Mouse (Mus musculus) kidney, postnatal 4 days (tissue): Measurements from ENCODE around the gene Dnm1.

Experiments used
- DNase-seq, 2 experiments: peaks; one replicate each; pipeline ENCODE4 v3.0.0; 2021; ENCODE audit warnings: mixed read lengths in 2 of 2

Dnm1 gene

DNA sequence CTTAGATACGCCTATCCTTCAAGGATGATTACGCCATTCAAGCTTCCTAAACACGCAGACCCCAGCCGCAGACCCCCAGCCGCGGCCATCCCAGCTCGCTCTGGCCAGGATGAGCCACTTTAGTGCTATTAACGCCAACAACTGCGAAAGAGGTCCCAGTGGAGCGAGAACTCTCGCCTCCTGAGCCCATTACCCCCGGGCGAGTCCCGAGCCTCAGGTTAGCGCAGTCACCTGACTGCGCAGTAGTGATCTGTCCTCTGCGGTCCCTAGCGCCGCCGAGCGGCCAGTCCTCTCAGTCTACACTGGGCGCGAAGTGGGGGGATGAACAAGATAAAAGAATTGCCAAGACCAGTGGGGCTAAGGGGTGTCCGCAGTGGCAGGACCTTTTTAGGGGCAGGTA is 8.3 kb upstream of the Dnm1 start:
- DNase-seq, result peak; percentile 80 to 87

- DNase-seq, result peak; percentile 78 to 86
Observed at GRCm38 (mm10) chr2:32360741-32361140, 7.6 kb upstream of the Dnm1 start.

DNA sequence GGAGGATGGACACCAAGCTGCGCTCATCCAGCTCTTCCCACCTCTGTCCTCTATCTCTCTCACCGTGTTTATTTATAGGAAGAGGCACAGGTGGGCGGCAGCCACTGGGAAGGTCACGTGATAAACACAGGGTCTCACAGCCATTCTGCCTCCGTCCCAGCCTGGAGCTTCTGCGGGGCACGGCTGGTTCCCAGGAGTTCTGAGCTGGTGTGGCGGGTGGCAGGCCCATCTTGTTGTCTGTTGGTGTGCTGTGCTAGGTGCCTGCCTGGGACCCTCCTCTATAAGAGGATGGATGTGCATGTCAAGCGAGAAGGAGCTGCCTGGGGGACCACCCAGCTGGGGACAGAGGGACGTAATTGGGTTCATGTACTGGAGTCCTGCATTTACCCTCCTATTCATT is 5.2 kb upstream of the Dnm1 start:
- DNase-seq, result no peak

GRCm38 (mm10) chr2:32357710-32358109 is 4.6 kb upstream of the Dnm1 start:
- no peak for DNase-seq

DNA sequence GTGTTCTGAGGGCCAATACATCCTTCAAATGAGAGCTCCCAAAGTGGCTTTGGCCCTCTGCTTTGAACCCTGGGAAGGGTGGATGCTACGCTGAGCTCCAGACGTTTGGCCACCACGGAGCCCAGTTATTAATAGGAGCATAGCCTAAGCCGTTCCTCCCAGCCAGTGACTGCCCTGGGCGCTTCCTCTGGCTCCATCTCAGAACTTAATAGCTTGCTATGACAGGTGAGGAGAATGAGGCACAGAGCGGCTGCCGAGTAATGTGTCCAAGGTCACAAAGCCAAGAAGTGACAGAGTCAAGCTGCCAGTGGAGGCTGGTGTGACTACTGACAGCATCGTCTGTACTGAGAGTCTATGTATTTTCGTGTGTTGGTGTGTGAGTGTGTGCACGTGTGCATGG is 3.1 kb upstream of the Dnm1 start:
- DNase-seq, result no peak

DNA sequence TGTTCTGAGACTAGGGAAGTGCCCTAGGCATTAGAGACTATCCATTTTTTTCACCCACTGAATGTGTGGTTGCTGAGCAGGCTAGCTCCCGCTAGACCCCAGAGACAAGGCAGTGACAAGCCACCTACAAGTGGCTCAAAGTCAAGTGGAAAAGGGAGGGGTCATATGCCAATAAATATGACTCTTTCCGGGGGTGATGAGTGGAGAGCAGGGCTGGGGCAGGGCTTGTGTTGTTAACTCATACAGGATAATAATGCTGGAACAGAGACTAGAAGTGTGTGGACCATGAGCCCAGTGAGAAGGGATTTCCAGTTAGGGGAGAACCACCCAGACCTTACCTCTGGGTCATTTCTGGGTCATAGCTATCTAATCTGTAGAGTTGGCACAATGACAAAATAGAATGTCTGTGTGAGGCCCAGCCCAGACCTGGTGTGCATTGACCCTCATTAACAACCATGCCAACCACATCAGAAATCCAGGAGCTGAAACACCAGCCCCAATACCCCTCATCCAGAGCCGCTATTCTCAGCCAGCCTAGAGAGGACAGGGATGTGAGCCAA is 1.3 kb upstream of the Dnm1 start:
- no peak for DNase-seq

- no peak for DNase-seq
Observed at GRCm38 (mm10) chr2:32353836-32354235, 698 bp upstream of the Dnm1 start.

- DNase-seq, result peak; percentile 56 to 71
Observed at GRCm38 (mm10) chr2:32352151-32353006, 759 bp downstream of the Dnm1 start, which contains the start of gene Ciz1. Gene Ciz1 (plus strand): TSS chr2:32352327.

DNA sequence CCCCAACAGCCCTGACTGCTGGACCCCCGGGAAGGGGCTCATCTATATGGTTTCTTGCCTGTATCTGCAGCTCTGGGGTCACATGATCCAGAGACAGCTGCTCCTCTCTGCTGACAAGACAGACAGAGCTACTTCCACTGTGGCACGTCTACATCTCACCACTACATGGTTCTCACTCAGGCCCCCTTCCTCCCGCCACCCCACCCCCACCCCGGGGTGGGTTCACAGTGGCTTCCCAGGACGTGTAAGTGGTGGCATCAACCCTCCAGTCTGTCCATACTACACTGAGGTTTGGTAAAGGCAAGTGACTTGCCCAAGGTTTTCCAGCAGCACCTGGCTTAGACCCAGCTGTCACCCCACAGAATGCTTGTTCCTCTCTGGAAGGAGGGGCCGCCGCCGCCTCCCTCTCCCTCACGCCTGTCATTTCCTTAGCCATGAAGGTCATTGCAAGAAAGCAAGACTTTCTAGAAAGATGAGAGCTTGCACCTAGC is 1.6 kb downstream of the Dnm1 start:
- no peak for DNase-seq

GRCm38 (mm10) chr2:32350471-32351051 is 2.6 kb downstream of the Dnm1 start:
- DNase-seq, result peak in 1 of 2 experiments; percentile 34

DNA sequence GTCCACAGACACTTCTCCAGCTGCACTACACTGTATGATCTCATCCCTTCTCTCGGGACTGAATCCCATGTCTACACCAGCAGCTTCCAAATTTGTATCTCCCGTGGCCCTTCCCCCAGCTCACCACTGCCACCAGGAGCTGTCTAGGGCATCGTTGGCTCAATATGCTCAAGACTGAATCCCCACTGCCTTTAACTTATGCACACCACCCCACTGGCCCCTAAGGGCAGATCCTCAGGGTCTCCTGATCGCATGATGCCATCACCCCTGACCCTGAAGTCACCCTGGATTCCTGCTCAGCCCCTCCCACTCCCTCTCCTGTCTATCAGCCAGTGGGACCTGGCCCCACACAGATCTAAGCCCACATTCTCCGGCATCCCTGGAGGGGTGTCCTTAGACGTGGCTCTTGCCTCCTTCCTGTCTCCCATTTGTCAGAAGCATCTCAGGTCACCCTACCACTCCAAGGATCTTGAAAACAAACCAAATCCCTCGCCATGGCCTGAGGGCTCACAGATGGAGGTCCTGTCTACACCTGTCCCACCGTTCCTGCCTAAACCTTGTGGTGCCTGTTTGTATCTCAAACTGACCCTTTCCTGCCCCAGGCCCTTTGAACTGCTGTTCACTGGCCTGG is 3.4 kb downstream of the Dnm1 start:
- no peak for DNase-seq

- no peak for DNase-seq
Observed at GRCm38 (mm10) chr2:32348311-32348710, 4.8 kb downstream of the Dnm1 start.

- DNase-seq, result no peak
Observed at GRCm38 (mm10) chr2:32347019-32347418, 6.1 kb downstream of the Dnm1 start.

DNA sequence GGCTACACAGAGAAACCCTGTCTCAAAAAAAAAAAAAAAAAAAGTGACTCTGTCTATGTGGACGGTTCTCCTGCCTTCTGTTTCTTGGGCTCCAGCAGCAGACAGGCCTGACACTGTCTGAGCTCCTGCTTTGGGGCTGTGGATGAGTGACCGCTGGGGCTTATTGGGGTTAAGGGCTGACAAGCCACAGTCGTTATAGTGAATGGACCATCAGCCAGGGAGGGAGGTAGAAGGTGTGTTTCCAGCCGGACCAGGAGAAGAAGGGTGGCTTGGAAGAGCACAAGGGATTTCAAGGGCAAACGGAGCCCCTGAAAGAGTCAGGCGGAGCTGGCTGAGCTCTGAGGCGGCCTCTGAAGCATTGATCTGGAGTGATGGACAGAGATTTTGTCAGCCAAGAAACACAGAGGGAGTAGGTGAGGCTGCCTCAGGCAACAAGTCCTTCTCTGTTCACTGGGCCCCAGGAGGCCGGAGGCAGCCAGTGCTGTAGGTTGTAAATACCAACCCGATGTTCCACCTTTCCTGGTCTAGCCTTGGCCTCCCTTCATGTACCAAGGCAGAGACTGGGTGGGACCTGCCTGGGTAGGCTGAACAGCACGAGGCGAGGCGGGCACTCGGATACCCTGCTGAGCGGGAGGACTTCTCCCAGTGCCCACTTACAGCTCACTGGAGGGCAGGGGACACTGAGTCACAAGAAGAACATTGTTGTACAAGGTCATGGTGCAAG is 8.4 kb downstream of the Dnm1 start:
- DNase-seq, result no peak

- peak in 1 of 2 experiments; percentile 36 for DNase-seq
Observed at GRCm38 (mm10) chr2:32344056-32344455, 9.1 kb downstream of the Dnm1 start.

DNA sequence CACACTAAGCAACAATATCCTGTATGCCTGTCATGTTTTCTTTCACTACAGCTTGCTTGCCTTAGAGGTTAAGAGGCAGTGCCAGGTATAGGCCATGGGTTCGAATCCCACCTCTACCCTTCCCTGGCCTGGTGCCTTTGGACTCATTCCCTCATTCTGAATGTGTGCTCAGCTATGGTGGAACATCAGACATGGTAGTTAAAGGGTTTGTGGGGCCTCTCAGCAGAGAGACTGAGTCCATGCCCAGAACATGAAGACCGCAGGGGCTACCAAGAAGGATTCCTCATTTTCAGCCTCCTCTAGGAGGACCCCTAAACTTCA is 9.8 kb downstream of the Dnm1 start:
- no peak for DNase-seq

GRCm38 (mm10) chr2:32342539-32343350 is 10.4 kb downstream of the Dnm1 start:
- DNase-seq, result no peak

DNA sequence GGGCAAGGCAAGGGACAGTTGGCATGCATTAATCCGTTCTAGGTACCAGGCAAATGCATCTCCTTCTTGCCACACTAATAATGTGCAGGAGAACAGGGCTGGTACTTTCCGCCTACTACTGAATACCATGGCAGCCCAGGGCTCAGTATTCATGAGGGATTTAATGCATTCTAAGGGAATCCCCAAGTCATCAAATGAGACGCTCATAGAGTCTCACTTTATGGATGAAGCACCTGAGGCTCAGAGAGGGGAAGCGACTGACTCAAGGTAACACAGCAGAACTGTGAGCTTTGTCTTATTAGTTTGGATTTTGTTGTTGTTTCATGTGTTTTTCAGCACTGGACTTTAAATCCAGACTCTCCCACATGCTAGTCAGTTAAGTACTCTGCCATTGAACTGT is 11.1 kb downstream of the Dnm1 start:
- DNase-seq, result no peak

- DNase-seq, result no peak
Observed at GRCm38 (mm10) chr2:32341634-32341939, 11.6 kb downstream of the Dnm1 start.

DNA sequence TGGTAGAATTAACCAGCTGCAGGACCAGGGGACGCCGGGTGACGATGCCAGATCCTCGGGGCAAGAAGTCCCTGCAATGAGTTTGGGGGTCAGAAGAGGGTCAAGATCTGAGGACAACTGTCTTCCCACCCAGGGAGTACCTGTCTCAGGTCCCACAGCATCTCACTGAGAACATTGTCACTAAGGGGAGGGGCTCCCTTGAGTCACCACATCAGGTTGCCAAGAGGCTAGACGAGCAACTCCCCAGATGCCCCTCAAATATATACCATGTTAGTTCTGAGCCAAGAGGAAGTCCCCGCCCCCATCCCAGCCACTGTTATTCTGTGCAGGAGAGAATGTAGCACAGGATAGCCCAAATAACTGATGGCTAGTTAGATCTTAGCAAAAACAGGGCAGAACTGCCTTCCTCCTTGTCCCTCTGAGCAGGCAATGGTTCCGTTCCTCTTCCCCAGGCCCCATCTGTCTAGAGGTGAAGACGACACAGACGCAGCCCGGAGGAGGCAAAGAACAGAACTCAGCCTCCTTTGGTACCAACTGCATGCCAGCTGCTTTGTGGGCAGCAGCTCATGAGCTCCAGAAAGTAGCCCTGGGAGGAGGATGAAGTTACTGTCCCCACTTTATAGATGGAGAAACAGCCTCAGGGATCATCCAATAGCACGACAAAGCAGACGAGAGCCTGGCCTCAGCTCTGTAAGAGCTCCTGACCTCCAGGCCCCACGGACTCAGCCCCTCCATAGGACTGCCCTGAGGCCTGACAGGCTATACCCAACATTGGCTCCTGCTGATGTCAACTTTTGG is 12.1 kb downstream of the Dnm1 start:
- no peak for DNase-seq

- DNase-seq, result peak in 1 of 2 experiments; percentile 39
Observed at GRCm38 (mm10) chr2:32339912-32340642, 13.1 kb downstream of the Dnm1 start.
